Mouse (Mus musculus) MEL (cell line): Measurements from ENCODE around the gene Mapre3. TPM values are rescaled to one million over a fixed set of nuclear protein-coding genes. Genes with fewer than 3 reads are reported as not detected.

Experiments used
- DNase-seq: peaks from one replicate; pipeline ENCODE4 v3.0.0; 2011; ENCODE audit warnings: low read depth, low spot score
- H3K27ac ChIP-seq: 2 replicates; pipeline ENCODE4 v1.5.1; 2012; ENCODE audit warnings: low read depth, mild to moderate bottlenecking, control low read depth, low read length, moderate library complexity; ENCODE audit not compliant: control insufficient read depth
- H3K27me3 ChIP-seq, 2 experiments: fragments of 150-350 bp in 1 of 2; sonication (generic) in 1 of 2; 2 replicates each; pipeline ENCODE4 v1.6.1; 2012; ENCODE audit warnings: low read length in 2 of 2, mild to moderate bottlenecking in 2 of 2, improper control_type of control experiment in 1 of 2, moderate library complexity in 1 of 2; ENCODE audit not compliant: insufficient read depth in 2 of 2, control insufficient read depth in 1 of 2
- H3K36me3 ChIP-seq, 2 experiments: 2 replicates each; pipeline ENCODE4 v1.6.1; 2012 to 2014; ENCODE audit warnings: low read length in 2 of 2, improper control_type of control experiment in 1 of 2, inconsistent platforms in 1 of 2, mild to moderate bottlenecking in 1 of 2; ENCODE audit not compliant: insufficient read depth in 2 of 2, control insufficient read depth in 1 of 2
- H3K4me1 ChIP-seq, 2 experiments: fragments of 150-350 bp in 1 of 2; sonication (generic) in 1 of 2; 2 replicates each; pipeline ENCODE4 v1.6.1; 2012; ENCODE audit warnings: low read length in 2 of 2, improper control_type of control experiment in 1 of 2, mild to moderate bottlenecking in 1 of 2; ENCODE audit not compliant: insufficient read depth in 2 of 2, control insufficient read depth in 1 of 2
- H3K4me3 ChIP-seq, 2 experiments: fragments of 150-350 bp in 1 of 2; sonication (generic) in 1 of 2; 2 replicates each; pipeline ENCODE4 v1.5.1; 2012; ENCODE audit warnings: low read depth in 2 of 2, low read length in 2 of 2, mild to moderate bottlenecking in 2 of 2, moderate library complexity in 2 of 2, control low read depth in 1 of 2, improper control_type of control experiment in 1 of 2; ENCODE audit not compliant: control insufficient read depth in 1 of 2, insufficient read depth in 1 of 2
- H3K79me2 ChIP-seq: 2 replicates; pipeline ENCODE4 v1.6.1; 2012; ENCODE audit warnings: mild to moderate bottlenecking, low read length, moderate library complexity; ENCODE audit not compliant: control insufficient read depth, poor library complexity, insufficient read depth
- H3K9ac ChIP-seq: 2 replicates; pipeline ENCODE4 v1.6.1; 2012; ENCODE audit warnings: low read depth, mild to moderate bottlenecking, control low read depth, low read length, moderate library complexity; ENCODE audit not compliant: control insufficient read depth, poor library complexity, severe bottlenecking
- H3K9me3 ChIP-seq: fragments of 150-350 bp; sonication (generic); replicated peaks from 2 replicates; pipeline ENCODE4 v1.6.1; 2012; ENCODE audit warnings: mild to moderate bottlenecking, low read length, improper control_type of control experiment, moderate library complexity; ENCODE audit not compliant: insufficient read depth
- BHLHE40 ChIP-seq: IDR thresholded peaks from 2 replicates; pipeline ENCODE4 v1.6.1; 2012; ENCODE audit warnings: low read depth, mild to moderate bottlenecking, inconsistent platforms, low read length, improper control_type of control experiment, borderline replicate concordance
- CHD1 ChIP-seq: IDR thresholded peaks from 2 replicates; pipeline ENCODE4 v1.6.1; 2012; ENCODE audit warnings: low read depth, mild to moderate bottlenecking, inconsistent platforms, low read length, improper control_type of control experiment
- CHD2 ChIP-seq: IDR thresholded peaks from 2 replicates; pipeline ENCODE4 v1.6.1; 2011; ENCODE audit warnings: low read length, improper control_type of control experiment
- CTCF ChIP-seq, 3 experiments: IDR thresholded peaks in 2 of 3; conservative IDR thresholded peaks in 1 of 3; 2 replicates each; pipeline ENCODE4 v1.5.1; 2011 to 2012; ENCODE audit warnings: low read length in 3 of 3, low read depth in 2 of 3, mild to moderate bottlenecking in 2 of 3, improper control_type of control experiment in 1 of 3, inconsistent platforms in 1 of 3, mixed read lengths in 1 of 3, moderate library complexity in 1 of 3; ENCODE audit not compliant: control insufficient read depth in 1 of 3, insufficient read depth in 1 of 3, poor library complexity in 1 of 3, severe bottlenecking in 1 of 3
- ELF1 ChIP-seq: IDR thresholded peaks from 2 replicates; pipeline ENCODE4 v1.6.1; 2014; ENCODE audit warnings: low read depth, mild to moderate bottlenecking, inconsistent platforms, low read length, improper control_type of control experiment, moderate library complexity
- GABPA ChIP-seq: IDR thresholded peaks from 2 replicates; pipeline ENCODE4 v1.6.1; 2012; ENCODE audit warnings: low read depth, mild to moderate bottlenecking, inconsistent platforms, low read length, improper control_type of control experiment, moderate library complexity
- HCFC1 ChIP-seq: IDR thresholded peaks from 2 replicates; pipeline ENCODE4 v1.6.1; 2012; ENCODE audit warnings: low read depth, mild to moderate bottlenecking, inconsistent platforms, low read length, improper control_type of control experiment, moderate library complexity
- JUND ChIP-seq: IDR thresholded peaks from 2 replicates; pipeline ENCODE4 v1.6.1; 2011; ENCODE audit warnings: low read depth, mild to moderate bottlenecking, improper control_type of control experiment, low read length
- KAT2A ChIP-seq: conservative IDR thresholded peaks from 2 replicates; pipeline ENCODE4 v1.6.1; 2012; ENCODE audit warnings: low read depth, low read length, improper control_type of control experiment, inconsistent platforms
- MAFK ChIP-seq: IDR thresholded peaks from 2 replicates; pipeline ENCODE4 v1.6.1; 2011; ENCODE audit warnings: low read depth, mild to moderate bottlenecking, low read length, improper control_type of control experiment, borderline replicate concordance
- MAX ChIP-seq: IDR thresholded peaks from 2 replicates; pipeline ENCODE4 v1.6.1; 2011; ENCODE audit warnings: low read length, improper control_type of control experiment
- MAZ ChIP-seq: IDR thresholded peaks from 2 replicates; pipeline ENCODE4 v1.6.1; 2012; ENCODE audit warnings: low read depth, mild to moderate bottlenecking, inconsistent platforms, low read length, improper control_type of control experiment
- MXI1 ChIP-seq: IDR thresholded peaks from 2 replicates; pipeline ENCODE4 v1.6.1; 2011; ENCODE audit warnings: mild to moderate bottlenecking, low read depth, low read length, improper control_type of control experiment
- MYB ChIP-seq: IDR thresholded peaks from 2 replicates; pipeline ENCODE4 v1.6.1; 2011; ENCODE audit warnings: mild to moderate bottlenecking, low read depth, low read length, improper control_type of control experiment
- MYC ChIP-seq: IDR thresholded peaks from 2 replicates; pipeline ENCODE4 v1.6.1; 2011; ENCODE audit warnings: low read depth, mild to moderate bottlenecking, low read length, improper control_type of control experiment, moderate library complexity
- NELFE ChIP-seq: IDR thresholded peaks from 2 replicates; pipeline ENCODE4 v1.6.1; 2011; ENCODE audit warnings: low read depth, low read length, improper control_type of control experiment
- NRF1 ChIP-seq: IDR thresholded peaks from 2 replicates; pipeline ENCODE4 v1.6.1; 2014; ENCODE audit warnings: low read depth, mild to moderate bottlenecking, inconsistent platforms, low read length, improper control_type of control experiment, moderate library complexity; ENCODE audit not compliant: poor library complexity, insufficient read depth, severe bottlenecking
- POLR2A ChIP-seq, 2 experiments: IDR thresholded peaks; 2 replicates each; pipeline ENCODE4 v1.6.1; 2011 to 2012; ENCODE audit warnings: low read length in 2 of 2, mild to moderate bottlenecking in 2 of 2, control low read depth in 1 of 2, improper control_type of control experiment in 1 of 2, low read depth in 1 of 2, moderate library complexity in 1 of 2; ENCODE audit not compliant: control insufficient read depth in 1 of 2, insufficient read depth in 1 of 2, poor library complexity in 1 of 2
- POLR2AphosphoS2 ChIP-seq: IDR thresholded peaks from 2 replicates; pipeline ENCODE4 v1.6.1; 2011; ENCODE audit warnings: low read length, improper control_type of control experiment
- POLR2AphosphoS5 ChIP-seq: IDR thresholded peaks from 2 replicates; pipeline ENCODE4 v1.6.1; 2012; ENCODE audit warnings: low read depth, borderline replicate concordance, mild to moderate bottlenecking, inconsistent platforms, low read length, moderate library complexity, mixed read lengths
- RAD21 ChIP-seq: IDR thresholded peaks from 2 replicates; pipeline ENCODE4 v1.6.1; 2011; ENCODE audit warnings: mild to moderate bottlenecking, low read depth, low read length, improper control_type of control experiment
- RCOR1 ChIP-seq: IDR thresholded peaks from 2 replicates; pipeline ENCODE4 v1.6.1; 2012; ENCODE audit warnings: low read depth, mild to moderate bottlenecking, inconsistent platforms, low read length, improper control_type of control experiment
- SIN3A ChIP-seq: IDR thresholded peaks from 2 replicates; pipeline ENCODE4 v1.6.1; 2012; ENCODE audit warnings: low read length, improper control_type of control experiment, inconsistent platforms
- TCF12 ChIP-seq: IDR thresholded peaks from 2 replicates; pipeline ENCODE4 v1.6.1; 2014; ENCODE audit warnings: low read depth, mild to moderate bottlenecking, inconsistent platforms, low read length, improper control_type of control experiment, moderate library complexity
- UBTF ChIP-seq: IDR thresholded peaks from 2 replicates; pipeline ENCODE4 v1.6.1; 2012; ENCODE audit warnings: low read depth, mild to moderate bottlenecking, inconsistent platforms, low read length, improper control_type of control experiment, moderate library complexity, borderline replicate concordance; ENCODE audit not compliant: insufficient read depth
- USF1 ChIP-seq: IDR thresholded peaks from 2 replicates; pipeline ENCODE4 v1.6.1; 2014; ENCODE audit warnings: low read depth, mild to moderate bottlenecking, inconsistent platforms, low read length, improper control_type of control experiment, moderate library complexity
- USF2 ChIP-seq, 2 experiments: IDR thresholded peaks; 2 replicates each; pipeline ENCODE4 v1.6.1; 2011 to 2012; ENCODE audit warnings: improper control_type of control experiment in 2 of 2, low read length in 2 of 2, borderline replicate concordance in 1 of 2, inconsistent platforms in 1 of 2, low read depth in 1 of 2, mild to moderate bottlenecking in 1 of 2; ENCODE audit not compliant: insufficient read depth in 1 of 2
- ZC3H11A ChIP-seq: IDR thresholded peaks from 2 replicates; pipeline ENCODE4 v1.6.1; 2012; ENCODE audit warnings: low read depth, mild to moderate bottlenecking, inconsistent platforms, low read length, improper control_type of control experiment
- ZKSCAN1 ChIP-seq: IDR thresholded peaks from 2 replicates; pipeline ENCODE4 v1.6.1; 2012; ENCODE audit warnings: low read depth, mild to moderate bottlenecking, inconsistent platforms, low read length, improper control_type of control experiment, moderate library complexity
- ZMIZ1 ChIP-seq: IDR thresholded peaks from 2 replicates; pipeline ENCODE4 v1.6.1; 2012; ENCODE audit warnings: low read depth, mild to moderate bottlenecking, inconsistent platforms, low read length, improper control_type of control experiment, moderate library complexity
- ZNF384 ChIP-seq: IDR thresholded peaks from 2 replicates; pipeline ENCODE4 v1.6.1; 2012; ENCODE audit warnings: low read depth, mild to moderate bottlenecking, inconsistent platforms, low read length, improper control_type of control experiment
- polyA plus RNA-seq, 2 experiments: library from polyadenylated mRNA; stranded (reverse) in 1 of 2; unstranded in 1 of 2; fragments of >175 nt in 1 of 2; fragments of >200 nt in 1 of 2; gene quantifications; 2 replicates each; pipeline versions ENCODE4 v1.2.1 to v1.2.4; 2012; ENCODE audit warnings: low replicate concordance in 2 of 2, low read depth in 1 of 2; ENCODE audit not compliant: insufficient read length in 2 of 2, insufficient read depth in 1 of 2, missing spikeins in 1 of 2
- total RNA-seq: library from RNA; depleted of rRNA; stranded (reverse); fragments of 300-350 nt; gene quantifications from 2 replicates; pipeline ENCODE4 v1.2.3, GENCODE M21; 2012

Mapre3 gene
- total and polyA plus RNA-seq, 3 experiments: 0.04 to 0.81 TPM; not detected in 1

- 0 out of 2 replicates have a peak, but pooled peaks have one; percentile 12 for TF ChIP-seq USF1
- TF ChIP-seq NRF1: peak; percentile 54; the same call in 1 of the 2 replicates
- no peak for TF ChIP-seq ZKSCAN1
- TF ChIP-seq NELFE: peak; percentile 80
- peak; percentile 37 for TF ChIP-seq CHD2
- TF ChIP-seq ZC3H11A: no peak
- TF ChIP-seq CHD1: no peak
- TF ChIP-seq BHLHE40: no peak
- peak; percentile 90 for TF ChIP-seq MAX
- no peak for TF ChIP-seq GABPA
Measured at GRCm38 (mm10) chr5:30888337-30889087, 74.1 kb downstream of the Mapre3 start, which contains the start of gene Agbl5 (continued).

DNA sequence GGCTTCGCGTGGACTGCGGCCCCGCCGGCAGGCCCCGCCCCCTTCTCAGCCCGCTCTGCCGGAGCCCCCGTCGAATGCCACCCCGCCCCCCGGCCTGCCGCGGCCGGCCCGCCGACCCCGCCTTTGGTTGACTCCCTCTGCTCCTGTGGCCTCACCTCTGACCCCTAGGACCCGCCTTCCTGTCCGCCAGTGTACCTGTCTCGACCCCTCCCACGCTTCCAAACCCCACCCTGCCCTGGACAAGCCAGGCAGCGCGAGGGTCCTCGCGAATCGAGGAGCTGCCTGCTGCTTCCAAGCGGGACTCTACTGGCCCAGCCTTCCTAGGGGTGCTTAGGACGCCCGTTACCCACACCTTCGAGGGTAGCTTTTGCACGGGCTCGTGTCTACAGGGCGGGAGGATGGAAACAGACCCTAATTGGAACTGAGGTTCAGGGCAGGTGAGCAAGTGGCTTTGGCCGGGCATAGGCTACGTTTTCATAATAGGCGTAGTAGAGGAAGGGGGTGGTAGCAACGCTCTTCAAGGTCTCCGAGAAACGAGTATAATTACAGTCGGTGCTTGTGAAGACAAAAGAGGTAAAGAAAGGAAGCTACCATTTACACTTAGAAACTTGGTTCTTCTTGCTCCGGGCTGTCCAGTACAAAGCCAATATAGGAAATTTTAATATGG lies 74.8 kb downstream of the Mapre3 start:
- no peak for DNase-seq
- H3K4me1 ChIP-seq: peaks cover 0 to 10% of the 10 kb centered on the region in 2 experiments; a peak in 2 of 4 replicates

More for the DNA sequence above, 74.8 kb downstream of the Mapre3 start:
- Histone ChIP-seq H3K27me3 (no peaks in the 10 kb centered on the region), H3K79me2 (peaks cover 5% of the 10 kb centered on the region; the same call in 1 of the 2 replicates)
- TF ChIP-seq RAD21 (no peak), NRF1 (no peak), HCFC1 (no peak), SIN3A (peak; percentile 2; the same call in 1 of the 2 replicates), MAX (peak; percentile 40; the same call in 1 of the 2 replicates), NELFE (no peak), MYC (no peak), RCOR1 (peak; percentile 5; the same call in 1 of the 2 replicates), ZNF384 (no peak), CHD1 (no peak), USF1 (no peak), POLR2A (IDR thresholded peaks at IDR 0.05; ENCODE audit: control insufficient read depth in 1 of 2, insufficient read depth in 1 of 2, low read depth in 1 of 2, low read length in 2 of 2, poor library complexity in 1 of 2) (peak; percentile 10 to 48; a peak in 3 of 4 replicates), JUND (no peak), MAFK (no peak), MYB (no peak), ZMIZ1 (0 out of 2 replicates have a peak, but pooled peaks have one; percentile 12), GABPA (no peak), UBTF (0 out of 2 replicates have a peak, but pooled peaks have one; percentile 23), KAT2A (no peak), POLR2AphosphoS5 (no peak), MXI1 (no peak), TCF12 (peak; percentile 10; the same call in 1 of the 2 replicates), CTCF (IDR thresholded peaks at IDR 0.05 in 2 of 3, conservative IDR thresholded peaks at IDR 0.05 in 1 of 3; ENCODE audit: control insufficient read depth in 1 of 3, insufficient read depth in 1 of 3, low read depth in 2 of 3, low read length in 3 of 3, poor library complexity in 1 of 3, severe bottlenecking in 1 of 3) (no peak), POLR2AphosphoS2 (peak; percentile 48), ELF1 (no peak), USF2 (IDR thresholded peaks at IDR 0.05; ENCODE audit: borderline replicate concordance in 1 of 2, insufficient read depth in 1 of 2, low read depth in 1 of 2, low read length in 2 of 2) (no peak), MAZ (peak; percentile 72)
- TF ChIP-seq, all 39 proteins: peak for 9
- Histone ChIP-seq H3K36me3 (peaks cover 0 to 12% of the 10 kb centered on the region in 2 experiments; a peak in 2 of 4 replicates), H3K27ac (peak overlapping the region; percentile 88), H3K9me3 (no peaks in the 10 kb centered on the region), H3K4me3 (peak overlapping the region; percentile 31 to 72), H3K9ac (peak overlapping the region; percentile 67)
